Mouse (Mus musculus) embryo, embryonic 10.5 days (tissue): Measurements from ENCODE around the gene Lsm14b.

Source experiments
- DNase-seq: peaks from one replicate; pipeline ENCODE4 v3.0.0-alpha.2; 2015; ENCODE audit warnings: low spot score

Lsm14b gene

DNA sequence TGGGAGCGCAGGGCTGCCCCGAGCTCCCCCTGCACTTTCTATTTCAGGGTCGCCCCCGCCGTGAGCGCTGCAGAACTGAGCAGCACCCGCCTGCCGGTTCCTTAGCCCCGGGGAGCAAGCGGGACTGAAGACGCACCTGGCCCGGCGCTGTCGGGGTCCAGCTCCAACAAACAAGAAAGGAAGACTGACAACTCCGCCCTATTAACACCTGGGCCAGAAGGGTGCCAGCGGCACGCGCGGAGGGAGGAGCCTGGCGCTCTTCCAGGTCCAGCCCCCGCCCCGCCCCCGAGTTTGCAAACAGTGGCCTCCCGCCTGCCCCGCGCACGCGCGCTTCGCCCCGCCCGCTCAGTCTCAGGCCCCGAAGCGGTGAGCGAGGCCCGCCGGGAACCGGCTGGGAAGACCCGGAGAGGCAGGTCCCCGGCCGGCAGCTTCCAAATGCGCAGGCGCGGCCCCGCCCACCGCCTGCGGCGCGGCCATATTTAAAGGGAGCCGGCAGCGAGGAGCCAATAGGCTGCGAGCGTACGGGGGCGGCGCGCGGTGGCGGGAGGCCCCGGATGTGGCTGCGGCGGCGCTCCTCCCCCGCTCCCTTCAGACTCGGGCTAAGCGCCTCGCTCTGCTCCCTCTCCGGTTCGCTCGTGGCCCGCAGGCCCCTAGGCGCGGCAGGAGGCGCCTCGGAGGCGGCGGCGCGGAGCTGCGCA, at the start of gene Lsm14b:
Gene Lsm14b (plus strand): TSS at position 587 of the 698 bp plus-strand sequence.
- peak; percentile 98 for DNase-seq

DNA sequence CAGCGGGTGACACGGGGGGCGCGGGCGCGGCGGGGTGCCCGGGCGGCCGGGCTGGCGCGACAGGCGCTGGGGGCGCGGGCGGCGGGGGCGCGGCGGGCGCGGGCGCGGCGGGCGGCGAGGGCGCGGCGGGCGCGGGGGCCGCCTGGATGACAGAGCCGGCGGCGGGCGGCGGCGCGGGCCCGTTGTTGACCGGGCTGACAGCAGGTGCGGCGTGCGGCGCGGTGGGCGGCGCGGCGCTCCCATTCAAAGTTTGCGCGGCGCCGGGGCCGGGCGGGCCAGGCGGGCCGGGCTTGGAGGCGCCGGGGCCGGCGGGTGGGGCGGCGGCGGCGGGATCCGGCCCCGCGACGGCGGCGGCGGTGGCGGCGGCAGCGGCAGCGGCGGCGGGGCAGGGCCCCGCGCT, 48.9 kb upstream of the Lsm14b start:
- no peak for DNase-seq

DNA sequence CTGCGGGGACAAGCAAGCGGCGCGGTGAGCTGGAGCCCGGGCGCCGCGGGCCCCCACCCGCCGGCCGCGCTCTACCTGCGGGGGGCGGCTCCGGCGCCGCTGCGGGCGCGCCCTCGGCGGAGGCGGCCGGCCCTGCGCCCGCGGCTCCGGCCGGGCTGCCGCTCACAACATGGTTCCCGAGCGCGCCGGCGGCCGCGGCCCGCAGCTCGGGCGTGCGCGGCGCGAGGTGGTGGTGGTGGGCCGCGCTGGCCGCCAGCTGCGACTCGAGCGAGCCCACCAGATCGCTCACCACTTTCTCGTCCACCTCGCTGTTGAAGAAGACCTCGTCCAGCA, 48.5 kb upstream of the Lsm14b start:
- no peak for DNase-seq

DNA sequence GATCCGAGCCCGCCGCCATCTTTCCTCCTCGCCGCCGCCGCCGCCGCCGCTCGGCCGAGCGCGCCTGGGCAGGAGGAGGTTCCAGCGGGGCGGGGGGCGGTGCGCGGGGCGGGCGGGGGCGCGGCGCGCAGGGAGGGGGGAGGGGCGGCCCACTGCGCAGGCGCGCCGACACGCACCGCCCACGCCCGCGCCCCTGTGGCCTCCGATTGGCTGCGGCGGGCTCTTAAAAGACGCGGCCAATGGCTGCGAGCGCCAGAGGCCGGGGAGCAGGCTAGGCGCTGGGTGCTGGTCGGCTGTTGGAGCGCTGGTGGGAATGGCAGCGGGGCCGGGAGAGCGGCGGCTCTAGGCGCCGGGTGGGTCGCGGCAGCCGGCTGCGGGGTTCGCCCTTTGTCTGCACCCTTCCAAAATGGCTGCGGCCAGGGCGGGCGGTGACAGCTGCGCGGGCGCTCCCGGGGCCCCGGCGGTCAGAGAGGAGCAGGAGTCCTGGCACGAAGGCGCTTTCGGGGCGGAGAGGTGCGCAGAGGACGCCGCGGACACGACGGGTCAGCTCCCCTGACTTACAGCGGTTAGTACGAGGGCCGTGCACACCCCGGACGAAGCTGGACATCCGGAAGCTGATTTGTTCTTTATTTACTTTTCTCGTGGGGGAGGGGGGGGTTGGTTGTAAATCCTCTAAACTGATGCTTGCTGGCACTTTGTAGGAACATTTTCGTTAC, 48.0 kb upstream of the Lsm14b start, which contains the start of gene Taf4:
Gene Taf4 (minus strand): TSS at position 19 of the 716 bp plus-strand sequence.
- DNase-seq = peak; percentile 92

DNA sequence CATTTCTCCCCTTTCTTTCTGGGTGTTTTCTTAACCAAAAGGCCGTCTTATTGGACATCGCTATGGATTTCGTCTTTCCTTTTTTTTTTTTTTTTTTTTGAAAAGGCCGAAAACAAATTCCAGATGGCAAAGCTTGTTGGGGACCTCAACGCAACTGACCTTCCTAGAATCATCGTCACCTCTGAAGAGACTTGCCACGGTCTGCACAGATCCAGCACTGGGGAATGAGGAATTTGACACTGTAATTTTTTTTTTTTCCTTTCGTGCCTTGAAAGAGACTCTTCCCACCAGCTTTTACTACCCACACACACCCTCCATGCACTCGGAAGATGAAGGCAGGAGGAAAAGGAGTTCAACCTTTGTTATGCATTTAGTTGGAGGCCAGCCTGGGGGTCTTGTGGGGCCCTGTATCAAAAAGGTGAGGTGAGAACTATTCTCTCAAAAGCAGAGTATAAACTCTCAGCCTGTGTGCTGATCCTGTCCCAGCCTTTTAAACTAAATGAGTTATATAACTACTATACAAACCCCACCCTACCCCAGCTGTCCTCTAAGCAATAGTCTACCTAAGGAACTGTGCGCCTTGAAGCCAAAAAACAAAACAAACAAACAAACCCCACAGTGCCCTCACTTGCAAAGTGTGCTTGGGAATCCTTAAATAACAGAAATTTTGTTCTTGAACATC, 47.3 kb upstream of the Lsm14b start:
- DNase-seq = no peak

DNA sequence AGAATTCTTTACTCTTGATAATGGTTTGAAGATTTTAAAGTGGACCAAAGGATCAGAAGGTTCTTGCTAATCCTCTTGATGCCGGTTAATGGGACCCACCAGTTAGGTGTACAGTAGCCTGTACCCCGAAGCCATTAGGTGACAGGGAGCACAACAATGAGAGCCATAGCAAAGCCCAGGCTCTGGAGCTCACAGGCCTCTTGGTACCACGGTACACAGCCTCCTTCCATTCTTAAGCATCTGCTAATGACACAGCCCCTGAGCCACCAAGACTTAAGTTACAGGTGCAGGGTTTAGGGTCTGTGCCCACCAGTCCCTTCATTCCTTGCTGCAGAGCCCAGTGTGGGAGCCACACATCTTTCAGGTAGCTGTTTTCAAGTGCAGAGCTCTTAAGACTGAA, 46.5 kb upstream of the Lsm14b start:
- no peak for DNase-seq

DNA sequence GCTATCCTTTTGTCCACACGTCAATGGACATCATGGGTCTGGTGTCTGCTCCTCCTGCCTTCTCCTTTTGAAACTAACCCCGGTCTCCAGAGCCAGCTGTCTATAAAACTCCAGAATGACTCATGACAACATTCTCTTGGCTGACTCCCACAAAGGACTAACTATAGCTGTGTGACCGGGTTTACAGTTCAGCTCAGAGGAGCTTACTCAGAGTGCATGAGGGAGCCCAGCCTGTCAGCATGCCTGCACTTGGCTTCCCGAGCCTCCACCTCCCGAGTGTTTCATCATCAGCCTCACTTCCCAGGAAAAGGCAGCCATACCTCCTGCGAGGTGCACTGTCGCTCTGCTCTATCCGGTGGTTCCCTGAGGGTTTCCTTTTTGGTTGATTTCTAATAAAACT, 45.0 kb upstream of the Lsm14b start:
- no peak for DNase-seq

DNA sequence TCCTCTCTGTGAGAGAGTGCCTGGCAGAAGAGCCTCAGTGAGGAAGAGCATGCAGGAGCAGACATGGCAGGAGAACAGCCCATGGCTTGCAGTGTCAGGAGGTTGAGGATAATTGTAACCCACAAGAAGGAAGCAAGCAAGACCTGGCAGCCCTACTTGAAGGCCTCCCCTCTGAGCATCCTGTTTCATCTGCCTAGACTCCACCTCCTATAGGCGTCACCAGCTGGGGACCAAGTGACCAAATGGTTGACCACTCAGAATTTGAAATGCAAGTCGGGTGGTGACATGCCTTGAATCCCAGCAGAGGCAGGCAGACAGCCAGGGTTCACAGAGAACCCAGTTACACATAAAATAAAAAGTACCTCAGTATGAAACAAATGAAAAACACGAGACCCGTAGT, 44.2 kb upstream of the Lsm14b start:
- DNase-seq = no peak

DNA sequence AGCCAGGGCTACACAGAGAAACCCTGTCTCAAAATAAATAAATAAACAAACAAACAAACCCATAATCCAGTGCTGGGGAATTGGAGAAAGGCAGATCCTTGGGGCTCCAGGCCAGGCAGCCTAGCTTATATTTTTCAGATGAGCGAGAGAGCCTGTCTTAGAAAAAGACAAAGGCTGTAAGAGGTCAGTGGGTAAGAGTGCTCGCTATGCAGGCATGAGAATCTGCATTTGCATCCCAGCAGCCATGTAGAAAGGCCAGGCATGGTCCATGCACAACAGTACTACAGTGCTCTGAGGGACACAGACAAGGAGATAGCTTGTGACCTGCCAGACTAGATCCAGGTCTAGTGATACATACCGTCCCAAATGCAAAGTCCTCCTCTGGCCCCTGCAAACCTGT, 42.1 kb upstream of the Lsm14b start:
- no peak for DNase-seq

DNA sequence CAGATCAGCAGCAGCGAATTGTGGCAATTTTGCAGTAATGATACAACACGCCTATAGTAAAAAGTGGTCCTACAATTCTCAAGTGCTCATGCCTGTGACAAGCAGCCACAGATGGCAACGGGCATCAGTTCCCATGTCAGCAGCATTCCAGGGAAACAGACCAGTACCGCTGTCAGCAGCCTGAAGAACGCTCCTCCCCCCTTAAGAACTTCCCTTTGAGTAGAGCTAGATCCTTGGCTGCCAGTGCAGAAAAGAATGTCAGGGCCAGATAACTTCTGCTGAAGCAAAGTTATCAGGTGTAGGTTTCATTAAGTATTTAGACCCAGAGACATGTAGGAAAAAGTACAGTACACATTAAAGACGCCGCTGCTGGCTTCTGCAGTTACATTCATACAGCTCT, 40.0 kb upstream of the Lsm14b start:
- DNase-seq = peak; percentile 32

DNA sequence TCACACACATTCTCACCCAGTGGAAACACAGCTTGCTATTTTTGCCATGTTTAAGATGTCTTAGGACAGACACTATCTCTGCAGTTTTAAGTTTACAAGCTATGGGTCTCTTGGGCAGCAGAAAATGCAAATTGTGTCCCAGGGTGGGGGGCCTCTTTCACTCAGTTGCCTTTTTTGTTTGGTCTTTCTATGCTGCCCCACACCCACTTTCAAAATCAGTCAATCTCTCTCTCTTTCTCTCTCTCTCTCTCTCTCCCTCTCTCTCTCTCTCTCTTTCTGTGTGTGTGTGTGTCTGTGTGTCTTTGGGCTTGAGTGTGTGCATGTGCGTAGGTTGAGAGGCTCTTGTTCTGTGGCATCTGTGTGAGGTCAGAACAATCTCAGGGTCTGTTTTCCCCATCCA, 39.1 kb upstream of the Lsm14b start:
- DNase-seq = no peak

DNA sequence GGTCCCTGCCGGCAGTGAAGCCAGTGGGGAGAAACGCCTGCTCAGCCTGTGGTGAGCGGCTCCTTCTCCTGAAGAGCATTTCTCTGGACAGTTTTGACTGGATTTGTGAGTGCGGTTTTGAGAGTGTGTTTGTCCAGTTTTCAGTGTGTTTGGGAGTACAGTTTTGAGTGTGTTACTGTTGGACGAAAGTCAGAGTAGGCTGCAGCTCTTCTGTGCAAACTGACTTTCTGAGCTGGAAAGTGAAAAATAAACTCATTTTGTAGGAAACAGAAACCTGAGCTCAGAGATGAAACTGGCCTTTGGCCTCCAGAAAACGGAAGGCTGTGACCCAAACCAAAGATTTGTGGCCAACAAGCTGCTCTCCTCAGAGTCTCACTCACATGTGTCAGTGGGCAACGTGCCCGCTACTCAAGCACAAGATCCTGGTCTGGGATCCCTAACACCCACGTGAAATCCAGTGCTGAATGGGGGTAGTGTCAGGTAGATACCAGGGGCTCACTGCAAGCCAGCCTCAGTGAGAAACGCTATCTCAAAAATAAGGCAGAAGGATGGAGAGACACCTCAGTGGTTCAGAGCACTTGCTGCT, 38.3 kb upstream of the Lsm14b start:
- no peak for DNase-seq

DNA sequence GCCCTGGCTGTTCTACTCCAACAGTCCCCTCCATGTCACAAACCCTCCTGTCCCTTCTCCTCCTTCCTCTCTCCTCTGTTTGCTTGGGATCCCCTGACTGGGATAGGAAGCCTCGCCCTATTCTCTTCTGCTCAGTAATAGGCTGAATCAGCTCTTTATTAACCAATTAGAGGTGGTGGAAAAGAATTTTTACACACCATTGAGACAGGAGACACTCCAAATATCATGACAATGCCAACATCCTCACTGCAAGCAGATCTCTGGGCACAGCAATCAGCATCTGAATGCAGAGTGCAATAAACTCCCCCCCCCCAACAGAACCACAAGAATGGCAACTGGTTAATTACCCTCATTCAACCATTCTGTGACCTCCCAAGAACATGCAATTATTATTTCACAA, 35.7 kb upstream of the Lsm14b start:
- DNase-seq = no peak

DNA sequence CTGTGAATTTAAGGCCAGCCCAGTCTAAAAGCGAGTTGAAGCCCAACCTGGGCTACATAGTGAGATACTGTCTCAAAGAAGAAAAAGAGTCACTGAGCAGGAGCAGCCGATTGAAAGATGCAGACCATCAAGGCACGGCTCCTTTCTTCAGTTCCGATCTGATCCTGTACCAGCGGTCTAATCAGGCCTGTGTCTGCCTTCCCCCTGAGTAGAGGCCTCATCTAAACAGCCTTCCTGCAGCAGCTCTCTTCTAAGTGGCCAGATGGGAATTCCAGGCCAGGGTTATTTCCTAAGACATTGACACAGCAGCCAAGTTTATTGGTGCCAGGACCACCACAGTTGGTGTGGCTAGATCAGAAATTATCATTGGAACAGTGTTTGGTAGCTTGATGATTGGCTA, 31.7 kb upstream of the Lsm14b start:
- DNase-seq = no peak

DNA sequence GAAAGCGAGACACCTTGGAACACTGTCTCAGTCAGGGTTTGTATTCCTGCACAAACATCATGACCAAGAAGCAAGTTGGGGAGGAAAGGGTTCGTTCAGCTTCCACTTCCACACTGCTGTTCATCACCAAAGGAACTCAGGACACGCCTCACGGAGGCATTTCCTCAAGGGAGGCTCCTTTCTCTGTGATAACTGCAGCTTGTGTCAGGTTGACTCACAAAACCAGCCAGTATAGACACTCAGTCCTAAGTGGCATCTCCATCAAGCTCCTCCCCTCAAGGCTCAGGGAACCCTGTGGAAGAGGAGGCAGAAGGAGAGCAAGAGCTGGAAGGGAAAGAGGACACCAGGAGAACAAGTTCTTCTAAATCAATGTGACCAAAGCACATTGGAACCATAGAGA, 26.4 kb upstream of the Lsm14b start:
- DNase-seq = no peak

DNA sequence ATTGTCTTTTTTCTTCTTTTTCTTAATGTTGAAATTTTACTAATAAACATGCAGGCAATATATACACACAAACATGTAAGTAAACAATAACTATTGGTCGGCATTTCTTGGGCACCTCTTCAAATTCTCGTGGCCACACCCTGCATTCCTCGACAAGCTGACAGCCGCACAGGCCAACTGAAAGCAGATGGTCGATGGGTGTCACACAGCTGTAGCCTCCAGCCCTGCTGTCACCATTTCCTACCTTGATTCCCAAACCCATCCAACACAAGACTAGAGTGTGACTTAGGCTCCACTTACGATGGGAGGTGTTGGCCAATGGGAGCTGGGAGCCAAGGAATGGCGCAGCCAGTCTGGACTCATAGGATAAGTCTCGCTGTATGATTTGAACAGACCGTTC, 23.2 kb upstream of the Lsm14b start:
- no peak for DNase-seq

DNA sequence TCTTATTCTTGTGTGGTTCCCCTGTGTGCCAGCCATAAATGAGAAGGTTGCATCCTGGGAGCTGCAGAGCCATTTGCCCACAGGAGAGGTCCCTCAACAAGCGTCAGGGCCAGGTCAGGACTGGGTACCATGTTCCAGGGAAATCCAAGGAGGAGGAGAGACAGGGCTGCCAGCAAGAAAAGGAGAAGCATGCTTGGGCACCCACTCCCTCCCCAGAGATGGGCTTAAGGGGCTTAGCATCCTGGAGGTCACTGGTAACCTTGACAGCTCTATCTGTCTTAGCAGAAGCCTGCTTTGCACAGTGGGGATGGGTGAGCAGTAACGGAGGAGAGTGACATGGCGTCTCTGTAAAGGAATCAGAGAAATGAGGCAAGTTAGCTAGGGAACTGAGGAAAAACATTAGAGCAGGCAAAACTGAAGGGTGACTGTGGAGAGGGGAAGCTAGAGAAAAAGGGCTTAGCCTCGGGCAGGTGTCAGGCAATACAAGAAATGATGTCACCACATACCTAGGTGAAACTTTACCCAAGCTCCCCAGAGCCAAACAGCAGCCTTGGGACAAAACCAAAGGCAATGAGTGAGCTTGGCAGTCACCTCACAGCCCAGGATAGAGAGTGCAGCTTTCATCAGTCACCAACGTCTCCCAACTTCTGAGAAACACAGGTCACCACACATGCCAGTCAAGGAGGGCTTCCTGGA, 19.0 kb upstream of the Lsm14b start:
- DNase-seq = no peak

DNA sequence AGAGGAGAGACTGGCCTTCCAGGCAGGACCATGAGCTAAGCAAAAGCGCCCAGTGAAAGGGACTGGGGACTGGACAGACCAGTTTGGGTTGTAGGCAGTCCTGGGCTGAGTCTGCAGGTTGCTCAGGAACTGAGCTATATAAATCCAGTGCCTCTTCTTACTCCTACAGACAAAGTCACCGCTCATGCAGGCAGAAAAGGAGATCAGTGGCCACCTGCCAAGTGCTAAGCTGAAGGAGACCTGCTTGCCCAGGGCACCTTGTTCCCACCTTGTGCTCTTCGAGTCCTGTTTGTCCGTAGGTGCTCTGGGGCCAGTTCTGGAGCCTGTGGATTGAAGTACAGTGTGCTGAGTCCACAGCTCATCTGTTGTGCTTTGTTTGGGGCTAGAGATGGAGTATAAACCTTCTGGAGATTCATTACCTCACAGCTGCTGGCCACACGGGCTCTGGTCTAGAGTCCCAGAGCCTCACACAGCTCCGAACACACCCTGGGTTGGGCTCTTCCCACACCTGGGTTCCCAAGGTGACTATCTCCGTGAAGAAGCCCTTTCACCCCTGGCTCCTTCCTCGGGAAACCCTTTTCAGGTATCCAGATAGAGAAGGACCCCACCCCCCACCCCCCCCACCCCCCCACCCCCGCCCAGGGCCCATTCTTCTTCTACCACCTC, 18.3 kb upstream of the Lsm14b start:
- no peak for DNase-seq

DNA sequence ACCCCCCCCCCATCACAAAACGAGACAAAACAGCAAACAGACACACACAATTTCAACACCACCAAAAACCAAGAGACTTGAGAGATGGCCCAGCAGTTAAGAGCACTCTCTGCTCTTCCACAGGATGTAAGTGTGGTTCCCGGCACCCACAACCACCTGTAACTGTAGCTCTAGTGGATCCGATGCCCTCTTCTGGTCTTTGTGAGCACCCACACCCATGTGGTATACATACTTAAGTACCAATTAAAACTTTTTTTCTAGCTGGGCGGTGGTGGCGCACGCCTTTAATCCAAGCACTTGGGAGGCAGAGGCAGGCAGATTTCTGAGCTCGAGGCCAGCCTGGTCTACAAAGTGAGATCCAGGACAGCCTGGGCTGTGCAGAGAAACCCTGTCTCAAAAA, 14.1 kb upstream of the Lsm14b start:
- DNase-seq = no peak

DNA sequence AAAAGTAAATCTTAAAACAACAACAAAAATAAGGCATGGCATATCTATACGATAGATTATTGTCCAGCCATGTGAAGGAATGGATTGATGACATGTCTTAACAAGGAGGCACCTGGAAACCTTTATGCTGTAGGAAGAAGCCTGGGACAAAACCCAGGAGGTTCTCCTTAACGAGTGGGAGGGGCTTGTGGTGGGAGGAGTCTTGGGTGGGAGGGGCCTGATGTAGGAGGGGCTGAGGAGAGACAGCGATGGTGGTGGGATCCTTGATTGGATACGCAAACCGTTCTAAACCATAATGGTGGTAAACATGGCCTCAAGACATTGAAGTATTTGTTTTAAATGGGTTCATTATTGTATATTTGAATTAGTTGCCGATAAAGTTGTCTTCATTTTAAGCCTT, 13.4 kb upstream of the Lsm14b start:
- no peak for DNase-seq

DNA sequence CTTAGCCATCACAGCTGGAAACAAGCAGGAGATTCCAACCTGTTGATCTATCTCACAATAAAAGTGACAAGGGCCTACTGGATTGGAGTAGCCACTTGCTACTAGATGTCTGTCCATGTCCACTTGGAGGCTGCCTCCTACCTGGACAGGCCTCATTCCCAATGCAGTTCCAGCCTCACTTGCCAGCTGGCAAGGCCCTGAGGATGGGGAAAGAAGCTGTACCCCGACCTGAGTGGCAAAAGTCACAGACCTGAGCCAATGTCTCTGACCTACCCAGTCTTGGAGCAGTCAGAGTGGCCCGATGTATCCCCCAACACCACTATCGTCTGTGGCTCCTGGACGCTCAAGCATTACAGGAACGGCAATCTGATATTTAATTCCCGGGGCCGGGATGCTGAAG, 11.1 kb upstream of the Lsm14b start:
- DNase-seq = no peak

DNA sequence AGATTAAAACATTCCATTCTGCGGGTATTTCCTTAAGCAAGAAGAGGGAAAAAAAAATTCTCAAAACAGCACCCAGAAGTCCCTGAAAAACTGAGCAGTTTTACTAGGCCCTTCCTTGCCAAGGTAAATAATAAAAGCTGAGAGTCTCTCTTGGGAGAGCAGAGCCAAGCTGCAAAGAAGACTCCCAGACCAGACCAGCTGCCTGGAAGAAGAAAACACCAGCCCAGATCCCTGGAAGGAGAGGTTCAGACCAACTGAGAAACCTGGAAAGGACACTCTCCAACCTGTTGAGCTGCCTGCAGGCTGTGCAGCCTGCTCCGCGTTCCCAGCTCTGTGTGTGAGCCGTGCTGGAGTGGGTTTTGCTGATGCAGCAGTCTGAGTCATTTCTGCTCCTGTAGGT, 7.2 kb upstream of the Lsm14b start:
- DNase-seq = no peak
